Mouse (Mus musculus) small intestine, adult 2 months (tissue): Measurements from ENCODE around the gene Hist1h2bg.

Experiments used
- CTCF ChIP-seq: fragments of 200-500 bp; IDR thresholded peaks from 2 replicates; pipeline ENCODE4 v1.5.1; 2012; ENCODE audit warnings: low read depth, mild to moderate bottlenecking, control low read depth, inconsistent platforms, low read length, moderate library complexity, mixed read lengths; ENCODE audit not compliant: insufficient replicate concordance, insufficient read length; ENCODE audit errors: extremely low read depth
- POLR2A ChIP-seq: fragments of 200-500 bp; IDR thresholded peaks from 2 replicates; pipeline ENCODE4 v1.6.1; 2012; ENCODE audit warnings: low read depth, mild to moderate bottlenecking, control low read depth, inconsistent platforms, low read length, moderate library complexity

GRCm38 (mm10) chr13:23611638-23612037 lies 40.4 kb downstream of the Hist1h2bg start:
- TF ChIP-seq CTCF: no peak
- TF ChIP-seq POLR2A: no peak
